Mouse (Mus musculus) myocyte (in vitro differentiated cells): ENCODE data around the gene Nsun2. TPM values are rescaled to one million over a fixed set of nuclear protein-coding genes. Genes with fewer than 3 reads are reported as not detected.

ENCODE experiments used
- H3K27me3 ChIP-seq: one replicate; pipeline ENCODE4 v1.6.1; 2011; ENCODE audit not compliant: control insufficient read depth, insufficient read depth, insufficient read length
- H3K36me3 ChIP-seq: one replicate; pipeline ENCODE4 v1.6.1; 2011; ENCODE audit not compliant: control insufficient read depth, insufficient read depth
- H3K4me2 ChIP-seq: one replicate; pipeline ENCODE4 v1.6.1; 2011; ENCODE audit warnings: low read depth, control low read depth
- H3K4me3 ChIP-seq: one replicate; pipeline ENCODE4 v1.5.1; 2011; ENCODE audit warnings: mild to moderate bottlenecking, control low read depth, moderate library complexity
- H3K79me2 ChIP-seq: one replicate; pipeline ENCODE4 v1.6.1; 2011; ENCODE audit not compliant: control insufficient read depth, insufficient read depth
- H3ac ChIP-seq: one replicate; pipeline ENCODE4 v1.6.1; 2011; ENCODE audit not compliant: control insufficient read depth, insufficient read length
- CEBPB ChIP-seq: IDR thresholded peaks from 2 replicates; pipeline ENCODE4 v1.6.1; 2011; ENCODE audit warnings: mild to moderate bottlenecking, moderate library complexity; ENCODE audit not compliant: poor library complexity, insufficient read depth, severe bottlenecking
- E2F4 ChIP-seq: IDR thresholded peaks from one replicate; pipeline ENCODE4 v1.6.1; 2011; ENCODE audit warnings: mild to moderate bottlenecking, control low read depth, moderate library complexity; ENCODE audit not compliant: insufficient read depth
- MAX ChIP-seq: IDR thresholded peaks from one replicate; pipeline ENCODE4 v1.6.1; 2011; ENCODE audit warnings: low read depth, mild to moderate bottlenecking, control low read depth
- MYOD1 ChIP-seq, 3 experiments: IDR thresholded peaks; one replicate each; pipeline ENCODE4 v1.6.1; 2011; ENCODE audit warnings: control low read depth in 2 of 3, low read depth in 2 of 3, mild to moderate bottlenecking in 2 of 3, moderate library complexity in 1 of 3; ENCODE audit not compliant: insufficient read length in 2 of 3, control insufficient read depth in 1 of 3
- MYOG ChIP-seq, 3 experiments: IDR thresholded peaks; one replicate each; pipeline ENCODE4 v1.6.1; 2011; ENCODE audit warnings: control low read depth in 2 of 3, low read depth in 2 of 3, mild to moderate bottlenecking in 2 of 3; ENCODE audit not compliant: insufficient read length in 2 of 3, control insufficient read depth in 1 of 3, insufficient read depth in 1 of 3
- POLR2A ChIP-seq: IDR thresholded peaks from one replicate; pipeline ENCODE4 v1.6.1; 2011; ENCODE audit warnings: low read depth, mild to moderate bottlenecking, control low read depth, moderate library complexity; ENCODE audit not compliant: insufficient read length
- POLR2AphosphoS2 ChIP-seq: IDR thresholded peaks from one replicate; pipeline ENCODE4 v1.6.1; 2011; ENCODE audit warnings: low read depth, control low read depth; ENCODE audit not compliant: insufficient read length
- REST ChIP-seq: IDR thresholded peaks from one replicate; pipeline ENCODE4 v1.6.1; 2011; ENCODE audit warnings: mild to moderate bottlenecking, control low read depth, moderate library complexity; ENCODE audit not compliant: insufficient read depth, insufficient read length
- SRF ChIP-seq: IDR thresholded peaks from one replicate; pipeline ENCODE4 v1.6.1; 2011; ENCODE audit warnings: low read depth; ENCODE audit not compliant: control insufficient read depth, insufficient read length
- TCF12 ChIP-seq: IDR thresholded peaks from one replicate; pipeline ENCODE4 v1.6.1; 2011; ENCODE audit warnings: mild to moderate bottlenecking, control low read depth; ENCODE audit not compliant: poor library complexity, insufficient read depth, severe bottlenecking
- TCF3 ChIP-seq: IDR thresholded peaks from one replicate; pipeline ENCODE4 v1.6.1; 2011; ENCODE audit warnings: low read depth, control low read depth; ENCODE audit not compliant: insufficient read length
- USF1 ChIP-seq: IDR thresholded peaks from one replicate; pipeline ENCODE4 v1.6.1; 2011; ENCODE audit warnings: low read depth, mild to moderate bottlenecking, control low read depth, moderate library complexity
- polyA plus RNA-seq: library from polyadenylated mRNA; unstranded; fragments of >200 nt; fragmentation: generic; extraction: Trizol; gene quantifications from one replicate; pipeline ENCODE4 v1.2.1, GENCODE M21; 2012; ENCODE audit warnings: missing spikeins

Gene Nsun2
- polyA plus RNA-seq, 1 experiment, result 60.4 TPM

DNA sequence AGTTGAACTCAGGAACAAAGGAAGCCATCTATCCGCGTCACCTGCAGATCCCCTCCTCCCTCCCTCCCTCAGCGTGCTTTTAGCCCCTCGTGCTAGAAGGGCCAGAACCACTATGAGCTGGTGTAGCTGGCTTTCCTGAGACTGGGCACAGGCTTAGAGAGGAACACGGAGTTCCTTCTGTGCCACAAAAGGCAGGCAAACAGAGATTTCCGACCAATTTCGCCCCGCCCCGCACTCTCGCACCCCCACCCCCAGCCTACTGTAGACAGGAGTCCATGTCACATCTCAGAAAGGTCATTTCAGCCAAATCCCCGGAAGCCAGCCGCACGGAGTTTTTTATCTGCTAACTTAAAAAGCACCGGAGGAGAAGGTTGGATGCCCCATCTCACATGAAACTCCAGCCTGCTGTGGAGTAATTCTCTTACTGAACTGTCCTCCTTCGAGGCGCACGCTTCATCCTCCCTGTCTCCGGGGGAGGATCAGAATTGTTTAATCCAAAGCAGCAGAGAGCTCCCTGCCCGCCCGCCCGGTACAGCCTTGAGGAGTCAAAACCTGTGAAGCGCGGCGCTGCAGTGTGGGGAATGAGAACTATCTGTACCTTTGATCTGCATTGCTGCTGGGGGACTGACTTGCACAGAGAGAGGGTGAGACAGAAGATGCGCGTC is 45.8 kb upstream of the Nsun2 start:
- TF ChIP-seq MYOG (IDR thresholded peaks at IDR 0.05; ENCODE audit: control insufficient read depth in 1 of 3, insufficient read depth in 1 of 3, insufficient read length in 2 of 3, low read depth in 2 of 3) (no peak), E2F4 (no peak), USF1 (no peak), REST (no peak), TCF3 (no peak), POLR2A (no peak), CEBPB (no peak), SRF (no peak), TCF12 (no peak), POLR2AphosphoS2 (no peak), MYOD1 (IDR thresholded peaks at IDR 0.05; ENCODE audit: control insufficient read depth in 1 of 3, insufficient read length in 2 of 3, low read depth in 2 of 3) (no peak), MAX (no peak)
- Histone ChIP-seq H3K27me3 (no peaks in the 10 kb centered on the region), H3K4me2 (no peak overlapping the region), H3K79me2 (no peaks in the 10 kb centered on the region), H3K4me3 (no peak overlapping the region), H3K36me3 (no peaks in the 10 kb centered on the region), H3ac (no peak overlapping the region)

DNA sequence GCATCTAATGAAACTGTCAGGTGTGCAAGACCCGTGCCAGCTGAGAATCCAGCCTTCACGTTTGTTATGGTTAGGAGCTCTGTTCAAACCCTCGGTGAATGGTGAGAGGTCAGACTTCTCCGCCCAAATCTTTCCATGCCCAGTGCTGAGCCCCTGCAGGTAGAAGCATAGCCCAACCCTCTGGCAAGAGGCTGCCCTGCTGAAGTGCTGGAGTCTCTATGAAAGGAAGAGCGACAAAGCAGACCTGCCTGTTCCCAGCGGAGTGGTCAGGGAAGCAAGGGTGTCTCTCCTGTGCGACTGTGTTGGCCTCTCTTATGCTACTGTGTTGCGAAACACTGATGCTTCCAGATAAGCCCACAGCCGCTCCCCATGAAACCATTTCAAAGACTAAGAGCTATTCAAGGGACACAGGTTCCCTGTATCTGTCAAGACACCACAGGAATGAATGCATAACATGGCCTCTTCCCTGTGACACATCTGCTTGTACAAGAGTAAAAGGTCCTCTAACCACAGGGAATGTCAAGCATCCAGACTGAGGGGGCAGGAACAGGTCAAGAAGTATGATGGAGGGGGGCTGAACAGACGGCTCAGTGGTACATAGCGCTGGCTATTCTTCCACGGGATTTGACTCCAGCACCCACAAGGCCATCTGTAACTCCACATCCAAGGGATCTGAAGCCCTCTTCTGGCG is 44.8 kb upstream of the Nsun2 start:
- no peak overlapping the region for H3K4me2 ChIP-seq
- no peak overlapping the region for H3ac ChIP-seq
- no peaks in the 10 kb centered on the region for H3K79me2 ChIP-seq
- TF ChIP-seq CEBPB, result peak; percentile 81
- no peak for TF ChIP-seq MYOG (IDR thresholded peaks at IDR 0.05; ENCODE audit: control insufficient read depth in 1 of 3, insufficient read depth in 1 of 3, insufficient read length in 2 of 3, low read depth in 2 of 3)
- H3K4me3 ChIP-seq, result no peak overlapping the region
- no peaks in the 10 kb centered on the region for H3K36me3 ChIP-seq
- H3K27me3 ChIP-seq, result no peaks in the 10 kb centered on the region

DNA sequence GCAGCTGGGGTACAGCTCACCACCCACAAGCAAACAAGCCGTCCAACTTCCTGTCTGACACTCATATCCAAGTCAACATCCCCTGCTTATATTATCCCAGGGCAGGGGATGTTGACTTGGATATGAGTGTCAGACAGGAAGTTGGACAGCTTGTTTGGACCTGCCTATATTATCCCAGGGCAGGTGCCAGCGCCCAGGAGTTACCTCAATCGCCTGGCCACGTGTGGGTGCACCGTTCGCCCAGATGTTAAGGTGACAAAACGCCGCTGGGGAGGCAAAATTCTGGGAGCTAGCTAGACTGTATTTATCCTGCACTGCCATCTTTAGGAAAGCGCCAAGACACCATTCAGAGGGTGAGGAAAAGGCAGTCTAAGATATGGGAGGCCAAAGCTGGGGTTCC is 43.8 kb upstream of the Nsun2 start:
- Histone ChIP-seq H3K4me2 (no peak overlapping the region), H3K79me2 (no peaks in the 10 kb centered on the region), H3K27me3 (no peaks in the 10 kb centered on the region), H3K4me3 (no peak overlapping the region), H3ac (no peak overlapping the region), H3K36me3 (no peaks in the 10 kb centered on the region)
- TF ChIP-seq E2F4, result no peak
- TF ChIP-seq POLR2A, result no peak
- no peak for TF ChIP-seq MYOD1 (IDR thresholded peaks at IDR 0.05; ENCODE audit: control insufficient read depth in 1 of 3, insufficient read length in 2 of 3, low read depth in 2 of 3)
- TF ChIP-seq TCF3, result no peak
- TF ChIP-seq USF1, result no peak
- no peak for TF ChIP-seq REST
- TF ChIP-seq CEBPB, result no peak

- Histone ChIP-seq H3K36me3 (peaks cover 6% of the 10 kb centered on the region), H3K4me3 (no peak overlapping the region), H3K79me2 (no peaks in the 10 kb centered on the region), H3ac (no peak overlapping the region), H3K27me3 (no peaks in the 10 kb centered on the region), H3K4me2 (no peak overlapping the region)
- TF ChIP-seq SRF (no peak), POLR2AphosphoS2 (peak; percentile 7)
These were observed 40.6 kb upstream of the Nsun2 start for GRCm38 (mm10) chr13:69492876-69493463.

- peaks cover 12% of the 10 kb centered on the region for H3K36me3 ChIP-seq
- no peaks in the 10 kb centered on the region for H3K27me3 ChIP-seq
- H3K79me2 ChIP-seq, result no peaks in the 10 kb centered on the region
- H3K4me2 ChIP-seq, result no peak overlapping the region
- TF ChIP-seq TCF3 (no peak), CEBPB (no peak), REST (no peak), MYOG (IDR thresholded peaks at IDR 0.05; ENCODE audit: control insufficient read depth in 1 of 3, insufficient read depth in 1 of 3, insufficient read length in 2 of 3, low read depth in 2 of 3) (no peak), USF1 (no peak), POLR2AphosphoS2 (no peak), TCF12 (no peak), MYOD1 (IDR thresholded peaks at IDR 0.05; ENCODE audit: control insufficient read depth in 1 of 3, insufficient read length in 2 of 3, low read depth in 2 of 3) (no peak), SRF (no peak), E2F4 (no peak), MAX (no peak), POLR2A (no peak)
- H3ac ChIP-seq, result no peak overlapping the region
- H3K4me3 ChIP-seq, result no peak overlapping the region
These were observed 35.3 kb upstream of the Nsun2 start for GRCm38 (mm10) chr13:69498276-69498675.
